Mouse (Mus musculus) monocyte, adult 2 months (primary cell): ENCODE data around the gene Ms4a10.

Experiments
- DNase-seq, 2 experiments: peaks; one replicate each; pipeline ENCODE4 v3.0.0; 2022; ENCODE audit warnings: low spot score in 2 of 2, low read depth in 1 of 2

The Ms4a10 gene

DNA sequence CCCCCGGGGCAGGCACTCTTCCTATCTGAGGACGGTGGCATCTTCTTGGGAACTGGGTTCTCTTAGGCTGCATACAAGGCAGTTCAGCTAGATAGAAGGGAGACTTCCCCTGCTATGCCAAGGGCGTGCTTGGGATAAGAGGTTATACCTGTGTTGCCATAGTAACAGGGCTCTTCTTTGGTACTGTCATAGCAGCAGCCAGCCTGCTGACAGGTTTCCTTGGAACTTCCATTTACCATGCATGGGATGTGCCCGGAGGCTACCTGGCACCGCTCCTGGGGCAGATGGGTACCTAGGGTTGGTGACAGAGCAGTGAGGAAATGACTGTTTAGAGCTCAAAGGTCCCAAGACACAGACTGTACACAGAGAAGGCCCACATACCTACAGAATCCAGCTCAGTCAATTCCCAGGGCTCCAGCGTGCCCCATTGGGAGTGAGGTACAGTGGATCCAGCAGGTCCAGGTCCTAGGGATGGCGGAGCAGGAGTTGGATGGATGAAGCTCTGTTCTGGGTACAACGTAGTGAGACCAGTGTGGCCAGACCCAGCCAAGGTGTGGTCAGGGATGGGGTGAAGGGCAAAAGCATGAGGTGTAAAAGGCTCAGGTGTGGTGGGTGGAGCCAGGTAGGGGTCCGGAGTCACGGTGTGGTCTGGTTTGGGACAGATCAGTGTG lies 56.0 kb downstream of the Ms4a10 start:
- no peak for DNase-seq

DNA sequence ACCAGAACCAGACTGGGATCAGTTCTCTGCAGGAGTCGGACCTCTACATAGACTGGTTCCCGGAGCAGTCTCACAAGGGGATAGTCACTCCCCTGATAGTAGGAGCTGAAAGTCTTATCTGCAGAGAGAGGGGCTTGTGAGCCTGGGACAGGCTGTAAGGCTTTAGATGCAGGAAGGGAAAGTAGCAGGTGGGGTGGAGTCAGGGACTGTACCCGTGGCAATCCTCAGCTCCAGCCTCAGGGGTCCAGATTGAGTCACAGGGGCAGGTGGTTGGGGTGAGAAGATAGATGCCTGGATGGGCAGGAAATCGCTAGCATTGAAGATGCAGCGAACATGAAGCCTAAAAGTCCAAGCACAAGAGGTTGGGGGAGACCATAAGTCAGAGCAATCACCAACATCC lies 58.0 kb downstream of the Ms4a10 start:
- no peak for DNase-seq

DNA sequence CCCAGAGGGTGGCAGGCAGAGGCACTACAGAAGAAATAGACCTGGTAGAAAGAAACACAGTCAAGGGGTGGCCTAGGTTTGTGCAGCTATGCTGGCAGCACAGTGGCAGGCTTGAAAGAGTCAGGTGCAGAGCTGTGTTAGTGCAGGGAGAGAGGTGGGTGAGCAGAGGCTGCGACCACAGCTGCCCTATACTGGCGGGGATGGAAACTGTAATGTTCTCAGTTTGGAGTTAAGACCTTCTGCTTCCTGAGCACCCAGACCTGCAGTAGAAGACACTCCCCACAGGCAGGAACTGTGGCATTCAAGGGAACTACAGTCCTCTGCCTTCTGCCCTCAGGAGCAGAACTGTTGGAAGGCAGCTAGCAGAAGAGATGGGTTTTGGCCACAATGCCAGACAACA lies 59.6 kb downstream of the Ms4a10 start:
- no peak for DNase-seq

DNA sequence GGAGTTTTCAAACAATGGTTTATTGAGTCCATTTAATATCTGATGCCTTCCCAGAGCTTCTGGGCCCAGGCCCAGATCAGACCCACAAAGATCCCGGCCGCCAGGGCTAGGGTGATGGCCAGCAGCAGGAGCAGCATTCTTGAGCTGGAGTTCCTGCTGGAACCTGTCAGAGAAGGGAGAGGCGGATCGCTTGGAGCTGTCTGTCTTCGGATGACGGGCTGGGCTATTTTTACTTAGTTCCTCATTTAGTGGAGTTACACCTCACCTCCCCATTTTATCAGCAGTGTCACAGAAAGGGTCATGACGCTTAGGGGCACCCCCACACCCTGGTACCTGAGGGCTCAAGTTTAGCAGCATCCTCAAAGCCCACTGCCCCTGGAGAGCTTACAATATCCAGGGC lies 60.2 kb downstream of the Ms4a10 start:
- DNase-seq = no peak
